Mouse (Mus musculus): Measurements from ENCODE around the gene Gabpa.

GRCm38 (mm10) chr16:84838576-84838975 is 3.9 kb downstream of the Gabpa start:
- TF ChIP-seq CTCF (IDR thresholded peaks at IDR 0.05; ENCODE audit: borderline replicate concordance, extremely low read depth, insufficient read depth, insufficient read length), result no peak
- no peak for TF ChIP-seq POLR2A (IDR thresholded peaks at IDR 0.05; ENCODE audit: borderline replicate concordance, extremely low read depth, insufficient read depth, insufficient read length, poor library complexity, severe bottlenecking)
